Mouse (Mus musculus) lung, adult 2 months (tissue): Measurements from ENCODE around the gene Psmd10.

ENCODE experiments used
- CTCF ChIP-seq: fragments of 200-500 bp; IDR thresholded peaks from 2 replicates; pipeline ENCODE4 v1.5.1; 2011; ENCODE audit warnings: mild to moderate bottlenecking, low read length, control low read depth; ENCODE audit not compliant: insufficient read depth
- POLR2A ChIP-seq: fragments of 200-500 bp; IDR thresholded peaks from 2 replicates; pipeline ENCODE4 v1.6.1; 2011; ENCODE audit warnings: low read depth, mild to moderate bottlenecking, control low read depth, low read length, borderline replicate concordance; ENCODE audit errors: extremely low read depth

GRCm38 (mm10) chrX:140996909-140997516, 40.5 kb upstream of the Psmd10 start:
- no peak for TF ChIP-seq POLR2A
- no peak for TF ChIP-seq CTCF
